Mouse (Mus musculus) MEL (cell line): ENCODE results near the gene Ddx1. TPM values are rescaled to one million over a fixed set of nuclear protein-coding genes. Genes with fewer than 3 reads are reported as not detected.

ENCODE experiments used
- DNase-seq: peaks from one replicate; pipeline ENCODE4 v3.0.0; 2011; ENCODE audit warnings: low read depth, low spot score
- H3K27ac ChIP-seq: 2 replicates; pipeline ENCODE4 v1.5.1; 2012; ENCODE audit warnings: low read depth, mild to moderate bottlenecking, control low read depth, low read length, moderate library complexity; ENCODE audit not compliant: control insufficient read depth
- H3K27me3 ChIP-seq, 2 experiments: fragments of 150-350 bp in 1 of 2; sonication (generic) in 1 of 2; 2 replicates each; pipeline ENCODE4 v1.6.1; 2012; ENCODE audit warnings: low read length in 2 of 2, mild to moderate bottlenecking in 2 of 2, improper control_type of control experiment in 1 of 2, moderate library complexity in 1 of 2; ENCODE audit not compliant: insufficient read depth in 2 of 2, control insufficient read depth in 1 of 2
- H3K36me3 ChIP-seq, 2 experiments: 2 replicates each; pipeline ENCODE4 v1.6.1; 2012 to 2014; ENCODE audit warnings: low read length in 2 of 2, improper control_type of control experiment in 1 of 2, inconsistent platforms in 1 of 2, mild to moderate bottlenecking in 1 of 2; ENCODE audit not compliant: insufficient read depth in 2 of 2, control insufficient read depth in 1 of 2
- H3K4me1 ChIP-seq, 2 experiments: fragments of 150-350 bp in 1 of 2; sonication (generic) in 1 of 2; 2 replicates each; pipeline ENCODE4 v1.6.1; 2012; ENCODE audit warnings: low read length in 2 of 2, improper control_type of control experiment in 1 of 2, mild to moderate bottlenecking in 1 of 2; ENCODE audit not compliant: insufficient read depth in 2 of 2, control insufficient read depth in 1 of 2
- H3K4me3 ChIP-seq, 2 experiments: fragments of 150-350 bp in 1 of 2; sonication (generic) in 1 of 2; 2 replicates each; pipeline ENCODE4 v1.5.1; 2012; ENCODE audit warnings: low read depth in 2 of 2, low read length in 2 of 2, mild to moderate bottlenecking in 2 of 2, moderate library complexity in 2 of 2, control low read depth in 1 of 2, improper control_type of control experiment in 1 of 2; ENCODE audit not compliant: control insufficient read depth in 1 of 2, insufficient read depth in 1 of 2
- H3K79me2 ChIP-seq: 2 replicates; pipeline ENCODE4 v1.6.1; 2012; ENCODE audit warnings: mild to moderate bottlenecking, low read length, moderate library complexity; ENCODE audit not compliant: control insufficient read depth, poor library complexity, insufficient read depth
- H3K9ac ChIP-seq: 2 replicates; pipeline ENCODE4 v1.6.1; 2012; ENCODE audit warnings: low read depth, mild to moderate bottlenecking, control low read depth, low read length, moderate library complexity; ENCODE audit not compliant: control insufficient read depth, poor library complexity, severe bottlenecking
- H3K9me3 ChIP-seq: fragments of 150-350 bp; sonication (generic); replicated peaks from 2 replicates; pipeline ENCODE4 v1.6.1; 2012; ENCODE audit warnings: mild to moderate bottlenecking, low read length, improper control_type of control experiment, moderate library complexity; ENCODE audit not compliant: insufficient read depth
- BHLHE40 ChIP-seq: IDR thresholded peaks from 2 replicates; pipeline ENCODE4 v1.6.1; 2012; ENCODE audit warnings: low read depth, mild to moderate bottlenecking, inconsistent platforms, low read length, improper control_type of control experiment, borderline replicate concordance
- CHD1 ChIP-seq: IDR thresholded peaks from 2 replicates; pipeline ENCODE4 v1.6.1; 2012; ENCODE audit warnings: low read depth, mild to moderate bottlenecking, inconsistent platforms, low read length, improper control_type of control experiment
- CHD2 ChIP-seq: IDR thresholded peaks from 2 replicates; pipeline ENCODE4 v1.6.1; 2011; ENCODE audit warnings: low read length, improper control_type of control experiment
- CTCF ChIP-seq, 3 experiments: IDR thresholded peaks in 2 of 3; conservative IDR thresholded peaks in 1 of 3; 2 replicates each; pipeline ENCODE4 v1.5.1; 2011 to 2012; ENCODE audit warnings: low read length in 3 of 3, low read depth in 2 of 3, mild to moderate bottlenecking in 2 of 3, improper control_type of control experiment in 1 of 3, inconsistent platforms in 1 of 3, mixed read lengths in 1 of 3, moderate library complexity in 1 of 3; ENCODE audit not compliant: control insufficient read depth in 1 of 3, insufficient read depth in 1 of 3, poor library complexity in 1 of 3, severe bottlenecking in 1 of 3
- EP300 ChIP-seq, 2 experiments: IDR thresholded peaks; 2 replicates each; pipeline ENCODE4 v1.6.1; 2011; ENCODE audit warnings: improper control_type of control experiment in 2 of 2, low read length in 2 of 2, low read depth in 1 of 2, mild to moderate bottlenecking in 1 of 2
- GABPA ChIP-seq: IDR thresholded peaks from 2 replicates; pipeline ENCODE4 v1.6.1; 2012; ENCODE audit warnings: low read depth, mild to moderate bottlenecking, inconsistent platforms, low read length, improper control_type of control experiment, moderate library complexity
- GATA1 ChIP-seq: IDR thresholded peaks from 2 replicates; pipeline ENCODE4 v1.6.1; 2011; ENCODE audit warnings: low read depth, low read length, improper control_type of control experiment
- HCFC1 ChIP-seq: IDR thresholded peaks from 2 replicates; pipeline ENCODE4 v1.6.1; 2012; ENCODE audit warnings: low read depth, mild to moderate bottlenecking, inconsistent platforms, low read length, improper control_type of control experiment, moderate library complexity
- JUND ChIP-seq: IDR thresholded peaks from 2 replicates; pipeline ENCODE4 v1.6.1; 2011; ENCODE audit warnings: low read depth, mild to moderate bottlenecking, improper control_type of control experiment, low read length
- KAT2A ChIP-seq: conservative IDR thresholded peaks from 2 replicates; pipeline ENCODE4 v1.6.1; 2012; ENCODE audit warnings: low read depth, low read length, improper control_type of control experiment, inconsistent platforms
- MAFK ChIP-seq: IDR thresholded peaks from 2 replicates; pipeline ENCODE4 v1.6.1; 2011; ENCODE audit warnings: low read depth, mild to moderate bottlenecking, low read length, improper control_type of control experiment, borderline replicate concordance
- MAX ChIP-seq: IDR thresholded peaks from 2 replicates; pipeline ENCODE4 v1.6.1; 2011; ENCODE audit warnings: low read length, improper control_type of control experiment
- MAZ ChIP-seq: IDR thresholded peaks from 2 replicates; pipeline ENCODE4 v1.6.1; 2012; ENCODE audit warnings: low read depth, mild to moderate bottlenecking, inconsistent platforms, low read length, improper control_type of control experiment
- MEF2A ChIP-seq: IDR thresholded peaks from 2 replicates; pipeline ENCODE4 v1.6.1; 2014; ENCODE audit warnings: low read depth, mild to moderate bottlenecking, inconsistent platforms, low read length, improper control_type of control experiment; ENCODE audit not compliant: poor library complexity, insufficient replicate concordance, severe bottlenecking; ENCODE audit errors: extremely low read depth
- MYC ChIP-seq: IDR thresholded peaks from 2 replicates; pipeline ENCODE4 v1.6.1; 2011; ENCODE audit warnings: low read depth, mild to moderate bottlenecking, low read length, improper control_type of control experiment, moderate library complexity
- NRF1 ChIP-seq: IDR thresholded peaks from 2 replicates; pipeline ENCODE4 v1.6.1; 2014; ENCODE audit warnings: low read depth, mild to moderate bottlenecking, inconsistent platforms, low read length, improper control_type of control experiment, moderate library complexity; ENCODE audit not compliant: poor library complexity, insufficient read depth, severe bottlenecking
- POLR2A ChIP-seq, 2 experiments: IDR thresholded peaks; 2 replicates each; pipeline ENCODE4 v1.6.1; 2011 to 2012; ENCODE audit warnings: low read length in 2 of 2, mild to moderate bottlenecking in 2 of 2, control low read depth in 1 of 2, improper control_type of control experiment in 1 of 2, low read depth in 1 of 2, moderate library complexity in 1 of 2; ENCODE audit not compliant: control insufficient read depth in 1 of 2, insufficient read depth in 1 of 2, poor library complexity in 1 of 2
- POLR2AphosphoS2 ChIP-seq: IDR thresholded peaks from 2 replicates; pipeline ENCODE4 v1.6.1; 2011; ENCODE audit warnings: low read length, improper control_type of control experiment
- POLR2AphosphoS5 ChIP-seq: IDR thresholded peaks from 2 replicates; pipeline ENCODE4 v1.6.1; 2012; ENCODE audit warnings: low read depth, borderline replicate concordance, mild to moderate bottlenecking, inconsistent platforms, low read length, moderate library complexity, mixed read lengths
- RAD21 ChIP-seq: IDR thresholded peaks from 2 replicates; pipeline ENCODE4 v1.6.1; 2011; ENCODE audit warnings: mild to moderate bottlenecking, low read depth, low read length, improper control_type of control experiment
- RCOR1 ChIP-seq: IDR thresholded peaks from 2 replicates; pipeline ENCODE4 v1.6.1; 2012; ENCODE audit warnings: low read depth, mild to moderate bottlenecking, inconsistent platforms, low read length, improper control_type of control experiment
- SIN3A ChIP-seq: IDR thresholded peaks from 2 replicates; pipeline ENCODE4 v1.6.1; 2012; ENCODE audit warnings: low read length, improper control_type of control experiment, inconsistent platforms
- SMC3 ChIP-seq: IDR thresholded peaks from 2 replicates; pipeline ENCODE4 v1.6.1; 2011; ENCODE audit warnings: low read depth, low read length, improper control_type of control experiment
- TBP ChIP-seq: IDR thresholded peaks from 2 replicates; pipeline ENCODE4 v1.8.0; 2011; ENCODE audit warnings: low read depth, low read length, improper control_type of control experiment
- TCF12 ChIP-seq: IDR thresholded peaks from 2 replicates; pipeline ENCODE4 v1.6.1; 2014; ENCODE audit warnings: low read depth, mild to moderate bottlenecking, inconsistent platforms, low read length, improper control_type of control experiment, moderate library complexity
- UBTF ChIP-seq: IDR thresholded peaks from 2 replicates; pipeline ENCODE4 v1.6.1; 2012; ENCODE audit warnings: low read depth, mild to moderate bottlenecking, inconsistent platforms, low read length, improper control_type of control experiment, moderate library complexity, borderline replicate concordance; ENCODE audit not compliant: insufficient read depth
- USF1 ChIP-seq: IDR thresholded peaks from 2 replicates; pipeline ENCODE4 v1.6.1; 2014; ENCODE audit warnings: low read depth, mild to moderate bottlenecking, inconsistent platforms, low read length, improper control_type of control experiment, moderate library complexity
- ZC3H11A ChIP-seq: IDR thresholded peaks from 2 replicates; pipeline ENCODE4 v1.6.1; 2012; ENCODE audit warnings: low read depth, mild to moderate bottlenecking, inconsistent platforms, low read length, improper control_type of control experiment
- ZMIZ1 ChIP-seq: IDR thresholded peaks from 2 replicates; pipeline ENCODE4 v1.6.1; 2012; ENCODE audit warnings: low read depth, mild to moderate bottlenecking, inconsistent platforms, low read length, improper control_type of control experiment, moderate library complexity
- ZNF384 ChIP-seq: IDR thresholded peaks from 2 replicates; pipeline ENCODE4 v1.6.1; 2012; ENCODE audit warnings: low read depth, mild to moderate bottlenecking, inconsistent platforms, low read length, improper control_type of control experiment
- polyA plus RNA-seq, 2 experiments: library from polyadenylated mRNA; stranded (reverse) in 1 of 2; unstranded in 1 of 2; fragments of >175 nt in 1 of 2; fragments of >200 nt in 1 of 2; gene quantifications; 2 replicates each; pipeline versions ENCODE4 v1.2.1 to v1.2.4; 2012; ENCODE audit warnings: low replicate concordance in 2 of 2, low read depth in 1 of 2; ENCODE audit not compliant: insufficient read length in 2 of 2, insufficient read depth in 1 of 2, missing spikeins in 1 of 2
- total RNA-seq: library from RNA; depleted of rRNA; stranded (reverse); fragments of 300-350 nt; gene quantifications from 2 replicates; pipeline ENCODE4 v1.2.3, GENCODE M21; 2012

Ddx1 gene
- total and polyA plus RNA-seq, 3 experiments: 75.4 to 1,375 (median 134) TPM

GRCm38 (mm10) chr12:13181721-13182120, 67.3 kb downstream of the Ddx1 start:
- peak overlapping the region; percentile 67 for H3K27ac ChIP-seq
- TF ChIP-seq CTCF (IDR thresholded peaks at IDR 0.05 in 2 of 3, conservative IDR thresholded peaks at IDR 0.05 in 1 of 3; ENCODE audit: control insufficient read depth in 1 of 3, insufficient read depth in 1 of 3, low read depth in 2 of 3, low read length in 3 of 3, poor library complexity in 1 of 3, severe bottlenecking in 1 of 3) (peak in 2 of 3 experiments; percentile 5 to 17; a peak in 1 of 6 replicates), MAFK (no peak)

GRCm38 (mm10) chr12:13180715-13181335, 68.2 kb downstream of the Ddx1 start:
- H3K4me3 ChIP-seq: peak overlapping the region; percentile 21 to 32; a peak in 3 of 4 replicates
- peaks cover 6 to 44% of the 10 kb centered on the region in 2 experiments for H3K4me1 ChIP-seq
- H3K79me2 ChIP-seq: no peaks in the 10 kb centered on the region
- H3K27ac ChIP-seq: peak overlapping the region; percentile 67
- peak overlapping the region; percentile 38; the same call in 1 of the 2 replicates for H3K9ac ChIP-seq
- peak; percentile 84 for DNase-seq
- no peaks in the 10 kb centered on the region for H3K9me3 ChIP-seq
- H3K36me3 ChIP-seq: peaks cover 0 to 23% of the 10 kb centered on the region in 2 experiments; a peak in 2 of 4 replicates
- H3K27me3 ChIP-seq: no peaks in the 10 kb centered on the region
- TF ChIP-seq RAD21: no peak
- no peak for TF ChIP-seq CHD2
- TF ChIP-seq USF1: peak; percentile 90
- peak; percentile 91 for TF ChIP-seq RCOR1
- TF ChIP-seq SIN3A: peak; percentile 82
- peak; percentile 96 for TF ChIP-seq TCF12
- no peak; the same call in 1 of the 2 replicates for TF ChIP-seq JUND
- TF ChIP-seq MEF2A: no peak
- 0 out of 2 replicates have a peak, but pooled peaks have one; percentile 20 for TF ChIP-seq TBP
- TF ChIP-seq ZC3H11A: no peak
- TF ChIP-seq HCFC1: no peak
- TF ChIP-seq MAZ: no peak; the same call in 1 of the 2 replicates
- no peak for TF ChIP-seq ZMIZ1
- TF ChIP-seq BHLHE40: peak; percentile 99
- peak; percentile 97 for TF ChIP-seq GATA1
- no peak for TF ChIP-seq POLR2AphosphoS2
- no peak for TF ChIP-seq KAT2A
- peak; percentile 79 for TF ChIP-seq MYC
- TF ChIP-seq MAX: peak; percentile 70
- no peak for TF ChIP-seq CHD1
- no peak for TF ChIP-seq POLR2AphosphoS5
- no peak for TF ChIP-seq GABPA
- TF ChIP-seq EP300 (IDR thresholded peaks at IDR 0.05; ENCODE audit: low read depth in 1 of 2, low read length in 2 of 2): peak; percentile 94 to 98
- no peak for TF ChIP-seq SMC3
- no peak for TF ChIP-seq NRF1
- TF ChIP-seq ZNF384: no peak
- TF ChIP-seq CTCF (IDR thresholded peaks at IDR 0.05 in 2 of 3, conservative IDR thresholded peaks at IDR 0.05 in 1 of 3; ENCODE audit: control insufficient read depth in 1 of 3, insufficient read depth in 1 of 3, low read depth in 2 of 3, low read length in 3 of 3, poor library complexity in 1 of 3, severe bottlenecking in 1 of 3): no peak
- TF ChIP-seq UBTF: no peak
- no peak; the same call in 1 of the 2 replicates for TF ChIP-seq MAFK
- no peak; a peak in 1 of 4 replicates for TF ChIP-seq POLR2A (IDR thresholded peaks at IDR 0.05; ENCODE audit: control insufficient read depth in 1 of 2, insufficient read depth in 1 of 2, low read depth in 1 of 2, low read length in 2 of 2, poor library complexity in 1 of 2)

More at GRCm38 (mm10) chr12:13181721-13182120, 67.3 kb downstream of the Ddx1 start:
- Histone ChIP-seq H3K36me3 (peaks cover 0 to 24% of the 10 kb centered on the region in 2 experiments; a peak in 2 of 4 replicates), H3K4me1 (peaks cover 6 to 49% of the 10 kb centered on the region in 2 experiments), H3K9ac (no peak overlapping the region), H3K9me3 (no peaks in the 10 kb centered on the region), H3K27me3 (no peaks in the 10 kb centered on the region), H3K4me3 (no peak overlapping the region), H3K79me2 (no peaks in the 10 kb centered on the region)
- peak; percentile 35 for DNase-seq
